Mouse (Mus musculus) ES-Bruce4 (cell line): ENCODE measurements around the gene Pde4d.

Experiments
- CTCF ChIP-seq: IDR thresholded peaks from one replicate; pipeline ENCODE4 v1.8.1; 2011; ENCODE audit warnings: low read depth, low read length
- POLR2A ChIP-seq: IDR thresholded peaks from one replicate; pipeline ENCODE4 v1.8.1; 2011; ENCODE audit warnings: low read length; ENCODE audit not compliant: insufficient read depth

DNA sequence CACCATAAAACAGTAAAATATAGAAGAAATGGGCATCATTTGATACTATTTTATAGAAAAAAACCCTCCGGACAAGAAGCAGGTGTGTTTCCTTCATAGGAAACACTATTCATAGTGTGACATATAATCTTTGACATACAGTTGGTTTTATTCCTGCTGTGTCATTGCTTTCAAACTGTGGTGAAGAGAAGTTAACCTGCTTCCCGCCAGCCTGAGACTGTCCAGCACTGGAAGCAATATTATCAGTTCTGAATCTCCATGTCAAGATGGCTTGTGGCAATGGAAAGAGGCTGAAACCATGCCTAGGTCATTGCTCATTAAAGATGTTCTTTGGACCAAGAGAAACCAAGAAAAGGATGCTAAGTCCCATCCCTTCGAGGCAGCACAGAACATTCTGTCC is 265.3 kb downstream of the Pde4d start:
- TF ChIP-seq CTCF = no peak
- TF ChIP-seq POLR2A = no peak
